Mouse (Mus musculus) kidney, postnatal 14 days (tissue): ENCODE data around the gene 4930572O03Rik.
A peak's percentile ranks its signal among the peaks of the same experiment; 100 is the strongest.
"Not testable (repeated sequence)": the region's sequence is repeated elsewhere in the genome, so short reads cannot be mapped to it uniquely, and the experiment has no call there.

ENCODE experiments used
- DNase-seq: peaks from one replicate; pipeline ENCODE4 v3.0.0; 2022; ENCODE audit warnings: mixed read lengths

4930572O03Rik gene

DNA sequence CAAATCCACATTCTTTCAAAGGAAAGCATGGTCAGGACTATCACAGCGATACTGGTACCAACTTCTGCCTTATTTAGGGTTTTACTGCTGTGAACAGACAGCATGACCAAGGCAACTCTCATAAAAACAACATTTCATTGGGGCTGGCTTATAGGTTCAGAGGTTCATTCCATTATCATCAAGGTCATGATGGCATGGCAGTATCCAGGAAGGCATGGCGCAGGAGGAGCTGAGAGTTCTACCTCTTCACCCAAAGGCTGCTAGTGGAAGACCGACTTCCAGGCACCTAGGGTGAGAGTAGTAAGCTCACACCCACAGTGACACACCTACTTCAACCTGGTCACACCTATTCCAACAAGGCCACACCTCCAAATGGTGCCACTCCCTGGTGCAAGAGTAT is 40.7 kb downstream of the 4930572O03Rik start:
- DNase-seq: not testable (repeated sequence)

DNA sequence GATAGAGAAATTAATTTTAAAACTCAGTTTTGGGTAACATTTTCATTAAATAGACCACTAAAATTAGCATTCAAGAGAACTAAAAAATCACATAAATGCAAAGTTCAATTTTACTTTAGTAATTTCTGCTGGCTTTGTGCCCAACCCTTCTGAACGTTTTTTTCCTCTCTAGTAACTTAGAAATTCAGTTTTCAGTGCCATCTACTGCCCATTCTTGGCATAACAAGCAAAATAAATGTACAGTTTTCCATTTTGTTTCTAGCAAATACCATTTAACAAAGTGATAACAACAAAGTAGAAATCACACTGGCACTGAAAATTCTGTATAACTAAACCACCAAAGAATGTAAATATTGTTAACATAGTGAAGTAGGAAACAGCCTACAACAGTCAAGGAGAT is 46.2 kb downstream of the 4930572O03Rik start:
- DNase-seq: peak; percentile 20

DNA sequence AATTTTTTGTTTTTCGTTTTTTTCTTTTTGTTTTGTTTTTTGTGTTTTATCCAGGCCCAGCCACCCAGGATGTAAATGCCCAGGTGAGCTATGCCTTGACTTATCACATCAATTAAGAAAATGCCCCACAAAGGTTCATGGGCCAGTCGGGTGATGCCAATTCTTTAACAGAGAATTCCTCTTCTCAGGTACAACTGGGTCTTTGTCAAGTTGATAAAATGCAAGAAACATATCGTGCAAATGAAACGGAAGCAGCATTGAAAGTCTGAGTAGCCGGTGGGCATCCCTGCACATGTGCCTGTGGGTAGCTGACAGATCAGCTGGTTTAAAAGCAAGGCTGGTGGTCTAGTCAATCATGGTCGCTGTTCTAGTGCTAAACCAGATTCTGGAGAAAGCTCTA is 50.2 kb downstream of the 4930572O03Rik start:
- peak; percentile 17 for DNase-seq

DNA sequence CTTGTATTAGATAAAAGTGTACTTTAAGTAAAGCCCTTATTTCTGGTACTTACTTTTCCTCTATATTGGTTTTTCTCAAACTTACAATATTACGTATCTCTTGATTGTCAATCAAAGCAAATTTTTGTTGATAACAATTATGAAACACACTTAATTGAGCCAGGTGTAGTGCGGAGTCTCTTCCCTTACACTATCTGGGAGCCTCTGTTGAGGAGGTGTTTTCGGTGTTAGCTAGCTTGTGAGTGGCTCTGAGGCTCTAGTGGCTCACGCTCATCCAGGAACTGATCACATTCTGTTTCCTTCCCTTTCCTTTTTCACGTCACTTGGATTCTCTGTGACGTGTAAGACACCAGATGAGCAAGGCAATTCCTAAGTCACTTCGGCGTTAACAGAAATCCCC is 53.3 kb downstream of the 4930572O03Rik start:
- not testable (repeated sequence) for DNase-seq

DNA sequence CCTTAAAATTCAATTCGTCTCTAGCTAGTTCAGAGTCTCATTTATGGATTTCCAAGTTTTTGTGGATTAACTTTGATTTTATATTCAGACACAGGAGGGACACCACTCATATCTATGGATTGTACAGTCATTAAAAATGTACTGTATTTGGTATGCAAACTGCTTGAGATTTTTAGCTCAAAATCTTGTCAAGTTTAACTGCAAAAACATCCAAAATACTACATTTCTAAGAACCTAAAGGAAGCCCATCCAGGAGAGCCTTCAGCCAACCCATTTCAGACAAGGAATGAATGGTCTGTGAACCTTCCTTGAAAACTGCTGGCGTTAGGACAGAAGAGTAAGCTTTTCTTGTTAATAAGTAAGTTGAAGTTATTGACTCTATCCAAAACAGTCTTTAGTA is 53.9 kb downstream of the 4930572O03Rik start:
- DNase-seq: not testable (repeated sequence)

DNA sequence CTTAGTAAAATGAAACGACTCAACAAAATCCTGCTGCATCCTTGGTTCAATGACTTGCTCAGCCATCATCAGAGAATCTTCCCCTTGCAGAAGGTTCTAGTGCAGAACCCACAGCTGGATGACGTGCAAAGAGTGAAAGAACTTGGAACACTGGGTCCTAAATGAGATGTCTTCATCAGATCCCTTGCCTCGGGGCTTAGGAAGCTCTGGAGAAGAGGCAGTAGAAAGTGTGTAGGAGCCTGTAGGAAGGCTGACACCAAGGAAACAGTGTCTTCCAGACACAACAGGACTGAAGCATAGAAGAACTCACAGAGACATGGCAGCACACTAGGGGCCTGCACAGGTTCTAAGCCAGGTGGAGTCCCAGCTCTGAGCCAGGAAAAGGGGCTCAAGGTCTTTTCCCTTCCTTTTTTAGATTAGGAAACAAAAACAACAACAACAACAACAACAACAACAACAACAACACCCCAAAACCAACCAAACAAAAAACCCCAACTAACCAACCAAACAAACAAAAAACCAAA is 54.4 kb downstream of the 4930572O03Rik start:
- not testable (repeated sequence) for DNase-seq
